Mouse (Mus musculus): ENCODE results near the gene Poc1a.

DNA sequence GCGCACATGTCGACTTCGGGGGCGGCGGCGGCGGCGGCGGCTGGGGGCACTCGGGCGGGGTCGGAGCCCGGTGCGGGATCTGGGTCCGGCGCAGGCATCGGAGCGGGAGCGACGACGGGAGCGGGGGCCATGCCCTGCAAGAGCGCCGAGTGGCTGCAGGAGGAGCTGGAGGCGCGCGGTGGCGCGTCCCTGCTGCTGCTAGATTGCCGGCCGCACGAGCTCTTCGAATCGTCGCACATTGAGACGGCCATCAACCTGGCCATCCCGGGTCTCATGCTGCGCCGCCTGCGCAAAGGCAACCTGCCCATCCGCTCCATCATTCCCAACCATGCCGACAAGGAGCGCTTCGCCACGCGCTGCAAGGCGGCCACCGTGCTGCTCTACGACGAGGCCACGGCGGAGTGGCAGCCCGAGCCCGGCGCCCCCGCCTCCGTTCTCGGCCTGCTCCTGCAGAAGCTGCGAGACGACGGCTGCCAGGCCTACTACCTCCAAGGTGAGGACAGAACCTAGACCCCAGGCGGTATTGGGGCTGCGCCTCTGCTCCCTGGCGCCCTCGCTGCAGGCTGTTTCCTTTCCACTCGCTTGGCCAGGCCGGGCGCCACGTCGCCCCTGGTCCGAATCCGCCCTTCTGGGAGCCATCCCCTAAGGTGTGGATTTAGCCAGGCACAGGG is 88.1 kb downstream of the Poc1a start:
- TF ChIP-seq POLR2A (IDR thresholded peaks at IDR 0.05; ENCODE audit: low read depth, low read length) (0 out of 2 replicates have a peak, but pooled peaks have one; percentile 4), CTCF (IDR thresholded peaks at IDR 0.05; ENCODE audit: extremely low read depth, insufficient read length, insufficient replicate concordance, low read depth, low read length) (no peak)

All from small intestine, adult 2 months (tissue).